Mouse (Mus musculus) splenic B cell, adult 2 months (primary cell): ENCODE results near the gene Zdhhc5.

ENCODE experiments used
- DNase-seq: peaks from one replicate; pipeline ENCODE4 v3.0.0-alpha.2; 2011; ENCODE audit warnings: low read depth, low spot score
- H3K27me3 ChIP-seq: 2 replicates; pipeline ENCODE4 v1.6.1; 2012; ENCODE audit warnings: mild to moderate bottlenecking, low read length, moderate library complexity, mixed read lengths; ENCODE audit not compliant: control insufficient read depth, poor library complexity, insufficient read depth, severe bottlenecking
- H3K36me3 ChIP-seq: 2 replicates; pipeline ENCODE4 v1.6.1; 2012; ENCODE audit warnings: mild to moderate bottlenecking, low read length, moderate library complexity, mixed read lengths; ENCODE audit not compliant: control insufficient read depth, poor library complexity, insufficient read depth, severe bottlenecking

Gene Zdhhc5

GRCm38 (mm10) chr2:84714811-84715561 lies at the start of gene Zdhhc5:
Gene Zdhhc5 (minus strand): TSS chr2:84715180.
- DNase-seq, result peak; percentile 99
- H3K36me3 ChIP-seq, result 0 out of 2 replicates have a peak, but pooled peaks cover 4% of the 10 kb centered on the region
- H3K27me3 ChIP-seq, result no peaks in the 10 kb centered on the region

- no peak for DNase-seq
- Histone ChIP-seq H3K36me3 (no peaks in the 10 kb centered on the region), H3K27me3 (no peaks in the 10 kb centered on the region)
These were observed 47.8 kb upstream of the Zdhhc5 start for GRCm38 (mm10) chr2:84762818-84763217.

GRCm38 (mm10) chr2:84762295-84762694 lies 47.3 kb upstream of the Zdhhc5 start:
- no peak for DNase-seq
- H3K27me3 ChIP-seq, result no peaks in the 10 kb centered on the region
- H3K36me3 ChIP-seq, result no peaks in the 10 kb centered on the region

- H3K27me3 ChIP-seq, result no peaks in the 10 kb centered on the region
- H3K36me3 ChIP-seq, result no peaks in the 10 kb centered on the region
- DNase-seq, result no peak
These were observed 46.9 kb upstream of the Zdhhc5 start for GRCm38 (mm10) chr2:84761840-84762239.

- no peaks in the 10 kb centered on the region for H3K27me3 ChIP-seq
- DNase-seq, result no peak
- no peaks in the 10 kb centered on the region for H3K36me3 ChIP-seq
These were observed 46.3 kb upstream of the Zdhhc5 start for GRCm38 (mm10) chr2:84761309-84761708.

- no peak for DNase-seq
- H3K27me3 ChIP-seq, result no peaks in the 10 kb centered on the region
- no peaks in the 10 kb centered on the region for H3K36me3 ChIP-seq
These were observed 45.8 kb upstream of the Zdhhc5 start for GRCm38 (mm10) chr2:84760777-84761176.

GRCm38 (mm10) chr2:84758542-84759127 lies 43.7 kb upstream of the Zdhhc5 start:
- DNase-seq, result peak; percentile 57
- H3K27me3 ChIP-seq, result no peaks in the 10 kb centered on the region
- no peaks in the 10 kb centered on the region for H3K36me3 ChIP-seq

- no peak for DNase-seq
- no peaks in the 10 kb centered on the region for H3K27me3 ChIP-seq
- H3K36me3 ChIP-seq, result no peaks in the 10 kb centered on the region
These were observed 42.2 kb upstream of the Zdhhc5 start for GRCm38 (mm10) chr2:84757026-84757682.

- no peak for DNase-seq
- H3K27me3 ChIP-seq, result no peaks in the 10 kb centered on the region
- H3K36me3 ChIP-seq, result no peaks in the 10 kb centered on the region
These were observed 41.3 kb upstream of the Zdhhc5 start for GRCm38 (mm10) chr2:84756245-84756644.

GRCm38 (mm10) chr2:84750115-84750514 lies 35.1 kb upstream of the Zdhhc5 start:
- H3K27me3 ChIP-seq, result no peaks in the 10 kb centered on the region
- no peak for DNase-seq
- no peaks in the 10 kb centered on the region for H3K36me3 ChIP-seq

GRCm38 (mm10) chr2:84744126-84744525 lies 29.1 kb upstream of the Zdhhc5 start:
- DNase-seq, result no peak
- Histone ChIP-seq H3K36me3 (no peaks in the 10 kb centered on the region), H3K27me3 (no peaks in the 10 kb centered on the region)

GRCm38 (mm10) chr2:84743561-84743960 lies 28.6 kb upstream of the Zdhhc5 start, which contains the start of gene Gm19426:
Gene Gm19426 (minus strand): TSS chr2:84743655.
- DNase-seq, result no peak
- H3K36me3 ChIP-seq, result no peaks in the 10 kb centered on the region

GRCm38 (mm10) chr2:84742451-84743283 lies 27.7 kb upstream of the Zdhhc5 start:
- Histone ChIP-seq H3K27me3 (no peaks in the 10 kb centered on the region), H3K36me3 (no peaks in the 10 kb centered on the region)
- DNase-seq, result no peak

More at GRCm38 (mm10) chr2:84743561-84743960, 28.6 kb upstream of the Zdhhc5 start, which contains the start of gene Gm19426:
- no peaks in the 10 kb centered on the region for H3K27me3 ChIP-seq

- DNase-seq, result no peak
- no peaks in the 10 kb centered on the region for H3K36me3 ChIP-seq
- no peaks in the 10 kb centered on the region for H3K27me3 ChIP-seq
These were observed 27.0 kb upstream of the Zdhhc5 start for GRCm38 (mm10) chr2:84741841-84742450.
